Mouse (Mus musculus) retina, embryonic 14.5 days (tissue): ENCODE results near the gene Cd248.

ENCODE experiments used
- DNase-seq: peaks from one replicate; pipeline ENCODE4 v3.0.0-alpha.2; 2015; ENCODE audit warnings: low spot score

Gene Cd248

GRCm38 (mm10) chr19:5052166-5052822 is 15.6 kb upstream of the Cd248 start:
- DNase-seq = no peak

- DNase-seq = no peak
Observed at GRCm38 (mm10) chr19:5052853-5053252, 15.0 kb upstream of the Cd248 start.

DNA sequence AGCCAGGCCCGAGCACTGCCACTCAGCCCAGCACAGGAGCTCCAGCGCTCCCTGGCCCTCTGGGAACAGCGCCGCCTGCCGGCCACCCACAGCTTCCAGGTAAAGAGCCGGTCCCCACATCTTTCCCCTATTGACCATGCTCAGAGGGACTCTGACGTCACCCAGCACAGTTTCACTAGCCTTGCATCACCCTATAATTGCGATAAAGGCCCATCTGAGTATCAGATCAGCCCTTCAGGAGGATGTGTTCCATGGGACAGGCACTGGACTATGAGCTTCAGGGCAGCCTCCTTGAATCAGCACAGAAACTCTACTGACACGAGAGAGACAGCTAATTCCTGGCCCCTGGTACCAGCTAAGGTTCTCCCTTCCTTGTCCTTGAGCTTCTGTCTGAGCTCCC is 14.0 kb upstream of the Cd248 start:
- peak; percentile 77 for DNase-seq

DNA sequence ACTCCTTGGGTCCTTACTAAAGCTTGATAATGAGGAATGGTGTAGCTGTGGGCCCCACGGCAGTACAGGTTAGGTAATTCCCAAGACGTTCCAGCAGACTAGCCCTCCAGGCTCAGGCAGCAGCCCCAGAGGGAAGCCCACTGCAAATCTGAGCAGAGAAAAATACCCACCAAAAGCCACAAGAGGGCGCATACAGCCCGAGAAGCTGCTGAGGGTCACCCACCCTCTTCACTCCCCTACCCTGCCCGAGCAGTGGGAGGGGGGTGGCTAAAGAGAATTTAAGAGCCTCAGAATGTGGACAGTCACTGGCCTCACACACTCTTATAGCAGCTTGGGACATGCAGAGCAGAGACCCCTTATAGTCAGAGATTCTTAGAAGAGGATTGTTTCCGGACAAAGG is 11.6 kb upstream of the Cd248 start:
- peak; percentile 86 for DNase-seq

DNA sequence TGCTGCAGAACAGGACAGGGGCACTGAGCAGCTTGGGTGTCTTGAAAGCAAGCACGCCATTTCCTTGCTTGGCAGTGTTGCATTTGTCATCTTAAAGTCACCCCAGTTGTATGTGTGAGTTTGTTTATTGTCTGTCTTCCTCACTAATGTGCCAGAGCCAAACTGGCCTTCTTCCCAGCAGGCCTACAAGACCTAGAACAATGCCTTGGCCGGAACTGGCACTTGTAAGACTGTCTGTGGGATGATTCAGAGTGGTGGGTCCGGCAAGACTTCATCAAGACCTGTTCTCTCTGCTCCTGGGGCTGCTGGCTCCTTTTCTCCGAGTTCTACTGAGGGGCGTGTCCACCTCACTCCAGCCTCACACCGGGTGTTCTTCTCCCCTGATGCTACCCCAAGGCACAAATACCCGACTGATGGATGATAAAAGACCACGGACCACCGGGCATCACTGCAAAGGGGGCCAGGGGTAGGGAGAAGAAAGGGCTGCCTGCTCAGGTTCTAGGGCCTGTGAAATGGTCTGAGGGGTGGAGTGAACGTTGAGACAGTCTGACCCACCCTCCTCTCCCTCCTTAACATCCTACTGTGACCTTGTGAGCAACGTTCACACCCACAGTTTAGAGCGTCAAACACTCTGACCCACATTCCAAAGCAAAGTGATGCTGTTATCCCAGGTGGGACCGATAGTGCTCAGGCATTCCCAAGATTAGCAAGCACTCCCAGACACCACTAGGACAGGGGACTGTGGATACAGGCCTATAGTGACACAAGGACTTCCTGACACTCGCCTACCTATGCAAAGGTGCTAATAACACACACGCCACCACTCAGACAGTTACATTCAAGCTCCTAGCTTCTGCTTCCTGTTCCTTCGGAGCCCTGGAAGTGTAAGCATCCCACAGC is 9.8 kb upstream of the Cd248 start:
- DNase-seq = no peak

DNA sequence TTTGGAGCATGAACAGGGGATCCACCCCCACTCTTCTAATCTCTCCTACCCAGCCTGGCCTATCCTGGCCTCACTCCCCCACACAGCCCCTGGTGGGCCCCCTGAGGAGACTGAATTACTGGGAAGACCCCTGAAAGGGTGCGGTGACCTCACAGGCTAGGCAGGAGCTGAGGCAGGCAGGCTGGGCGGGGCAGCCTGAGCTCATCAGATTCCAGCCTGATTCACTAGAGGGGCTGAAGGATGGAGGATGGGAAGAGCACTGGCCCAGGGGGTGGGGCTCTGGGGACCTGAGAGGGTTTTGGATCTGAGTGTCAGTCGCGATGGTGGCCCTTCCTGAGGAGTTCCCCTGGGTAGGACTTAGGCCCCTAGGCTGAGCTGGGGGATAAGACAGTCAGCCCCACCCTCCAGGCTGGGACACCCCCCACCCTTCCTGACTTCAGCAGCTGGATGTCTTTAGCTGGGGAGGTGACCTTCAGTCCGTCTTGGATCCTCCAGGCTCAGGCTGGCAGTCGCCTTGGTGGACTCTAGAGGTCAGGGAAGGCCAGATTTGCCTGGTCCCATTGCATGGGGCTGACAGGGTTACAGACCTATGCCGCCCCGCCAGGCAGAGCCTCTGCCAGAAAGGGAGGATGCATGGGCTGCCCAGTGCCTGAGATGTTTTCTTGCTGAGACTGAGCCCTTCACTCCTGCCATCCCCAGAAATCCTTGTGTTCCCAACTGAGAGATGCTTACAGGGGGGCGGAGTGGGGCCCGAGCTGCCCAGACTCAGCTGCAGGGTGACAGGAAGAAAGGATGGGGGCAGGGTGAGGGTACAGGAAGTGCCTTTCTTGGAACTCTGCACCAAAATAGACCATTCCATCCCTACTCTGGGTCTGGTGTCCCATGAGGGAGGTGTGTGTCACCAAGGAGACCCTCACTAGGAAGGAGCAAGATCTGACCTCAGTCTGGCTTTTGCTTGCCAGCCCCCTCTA is 8.8 kb upstream of the Cd248 start:
- peak; percentile 47 for DNase-seq

- DNase-seq = no peak
Observed at GRCm38 (mm10) chr19:5060365-5061330, 7.2 kb upstream of the Cd248 start.

DNA sequence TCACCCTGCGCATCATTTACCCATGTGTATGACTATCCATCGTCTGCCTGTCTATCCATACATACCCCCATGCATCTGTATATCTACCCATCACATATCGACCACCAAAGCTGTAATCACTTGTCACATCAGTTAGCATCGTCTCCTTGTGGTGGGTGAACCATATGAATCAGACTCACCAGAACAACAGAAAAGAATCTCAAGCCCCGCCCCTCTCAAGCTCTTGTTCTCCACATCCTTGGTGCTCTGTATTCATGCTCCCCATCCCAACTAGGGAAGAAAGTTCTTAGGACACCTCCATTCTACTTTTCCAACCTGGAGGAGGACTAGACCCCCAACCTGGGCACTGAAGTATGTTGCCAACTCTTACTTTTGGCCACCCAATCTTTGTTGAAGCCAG is 5.8 kb upstream of the Cd248 start:
- DNase-seq = no peak

- no peak for DNase-seq
Observed at GRCm38 (mm10) chr19:5062446-5062845, 5.4 kb upstream of the Cd248 start.

DNA sequence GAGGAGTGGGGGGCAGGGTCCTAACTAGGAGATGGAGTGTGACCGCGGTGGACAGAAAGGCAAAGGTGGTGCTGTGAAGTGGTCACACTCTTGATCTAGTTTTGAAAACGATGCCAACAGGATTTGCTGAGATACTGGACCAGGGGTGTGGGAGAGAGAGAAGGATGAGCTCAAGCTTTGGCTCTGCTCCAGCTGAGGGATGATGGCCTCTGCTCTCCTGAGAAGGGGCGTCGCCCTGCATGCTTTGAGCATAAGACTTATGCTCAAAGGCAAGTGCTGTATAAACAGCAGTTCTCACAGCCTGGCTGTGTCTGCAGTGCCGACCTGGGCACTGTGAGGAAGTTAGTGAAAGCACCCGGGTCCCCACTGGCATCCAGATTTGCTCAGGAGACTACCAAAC is 2.8 kb upstream of the Cd248 start:
- no peak for DNase-seq

DNA sequence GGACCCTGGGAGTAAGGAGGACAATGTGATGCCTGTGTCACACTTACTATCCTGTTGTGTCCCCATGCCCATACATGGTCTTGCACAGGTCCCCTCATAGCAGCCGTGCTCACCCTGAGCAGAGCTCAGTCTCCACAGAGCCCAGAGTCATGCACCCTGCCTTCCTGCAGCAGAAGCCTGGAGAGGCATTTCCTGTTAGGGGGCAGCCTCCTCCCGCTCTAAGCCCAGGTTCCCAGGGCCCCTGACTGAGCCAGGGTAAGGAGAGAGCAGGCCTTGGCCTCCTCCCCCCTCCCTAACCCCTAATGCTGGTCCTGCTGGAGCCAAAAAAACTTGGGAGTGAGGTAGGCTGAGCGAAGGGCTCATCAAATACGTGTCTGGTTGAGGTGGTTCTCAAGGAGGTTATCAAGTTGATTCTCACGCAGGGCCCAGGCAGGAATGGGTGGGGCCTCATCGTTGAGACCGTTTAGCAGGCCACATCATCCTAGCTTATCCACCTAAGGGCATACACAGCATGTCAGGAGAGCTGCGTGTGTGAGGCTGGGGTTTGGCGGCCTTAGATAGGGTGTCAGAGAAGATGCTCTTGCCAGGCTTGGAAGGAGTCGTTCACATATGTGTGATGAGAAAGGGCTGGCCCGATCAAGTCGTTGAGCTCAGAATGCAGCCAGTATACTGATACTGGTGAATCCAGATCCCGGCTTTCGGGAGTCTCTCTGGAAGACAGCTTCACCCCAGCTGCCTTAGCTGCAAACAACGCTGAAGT is 658 bp upstream of the Cd248 start:
- no peak for DNase-seq

DNA sequence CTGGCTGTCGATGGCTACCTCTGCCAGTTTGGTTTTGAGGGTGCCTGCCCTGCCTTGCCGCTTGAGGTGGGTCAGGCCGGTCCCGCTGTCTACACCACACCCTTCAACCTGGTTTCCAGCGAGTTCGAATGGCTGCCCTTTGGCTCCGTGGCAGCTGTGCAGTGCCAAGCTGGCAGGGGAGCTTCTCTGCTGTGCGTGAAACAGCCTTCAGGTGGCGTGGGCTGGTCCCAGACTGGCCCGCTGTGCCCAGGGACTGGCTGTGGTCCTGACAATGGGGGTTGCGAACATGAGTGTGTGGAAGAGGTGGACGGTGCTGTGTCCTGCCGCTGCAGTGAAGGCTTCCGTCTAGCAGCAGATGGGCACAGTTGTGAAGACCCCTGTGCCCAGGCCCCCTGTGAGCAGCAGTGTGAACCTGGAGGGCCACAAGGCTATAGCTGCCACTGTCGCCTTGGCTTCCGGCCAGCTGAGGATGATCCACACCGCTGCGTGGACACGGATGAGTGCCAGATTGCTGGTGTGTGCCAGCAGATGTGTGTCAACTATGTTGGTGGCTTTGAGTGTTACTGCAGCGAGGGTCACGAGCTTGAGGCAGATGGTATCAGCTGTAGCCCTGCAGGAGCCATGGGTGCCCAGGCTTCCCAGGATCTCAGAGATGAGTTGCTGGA is 824 bp downstream of the Cd248 start:
- DNase-seq = no peak

GRCm38 (mm10) chr19:5069486-5069885 is 1.6 kb downstream of the Cd248 start:
- DNase-seq = no peak

DNA sequence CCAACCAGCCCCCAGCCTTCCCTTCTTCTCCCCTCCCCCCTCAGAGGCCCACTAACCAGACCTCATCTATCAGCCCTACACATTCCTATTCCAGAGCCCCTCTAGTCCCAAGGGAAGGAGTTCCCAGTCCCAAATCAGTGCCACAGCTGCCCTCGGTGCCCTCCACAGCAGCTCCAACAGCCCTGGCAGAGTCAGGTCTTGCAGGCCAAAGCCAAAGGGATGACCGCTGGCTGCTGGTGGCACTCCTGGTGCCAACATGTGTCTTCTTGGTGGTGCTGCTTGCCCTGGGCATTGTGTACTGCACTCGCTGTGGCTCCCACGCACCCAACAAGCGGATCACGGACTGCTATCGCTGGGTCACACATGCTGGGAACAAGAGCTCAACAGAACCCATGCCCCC is 2.1 kb downstream of the Cd248 start:
- no peak for DNase-seq

DNA sequence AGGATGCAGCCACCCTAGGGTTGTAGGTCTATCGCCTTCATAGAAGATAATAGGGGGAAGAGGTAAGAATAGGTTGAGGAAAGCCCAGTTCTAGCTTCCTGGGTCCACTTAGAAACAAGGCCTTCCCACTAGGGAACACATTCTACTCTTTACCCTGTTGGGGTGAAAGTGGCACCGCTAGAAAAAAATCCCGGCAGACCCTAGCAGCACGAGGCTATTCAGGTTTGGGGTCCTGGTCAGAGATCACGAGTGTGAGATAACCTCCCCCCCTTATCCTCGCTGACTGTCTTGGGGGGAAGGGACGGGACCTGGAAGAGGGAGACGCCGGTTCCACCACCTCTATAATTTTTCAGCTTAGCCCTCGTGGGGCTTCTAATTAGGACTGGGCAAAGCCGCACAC is 3.2 kb downstream of the Cd248 start:
- DNase-seq = no peak

- peak; percentile 85 for DNase-seq
Observed at GRCm38 (mm10) chr19:5071545-5072369, 3.9 kb downstream of the Cd248 start.

GRCm38 (mm10) chr19:5072389-5073019 is 4.6 kb downstream of the Cd248 start:
- no peak for DNase-seq

DNA sequence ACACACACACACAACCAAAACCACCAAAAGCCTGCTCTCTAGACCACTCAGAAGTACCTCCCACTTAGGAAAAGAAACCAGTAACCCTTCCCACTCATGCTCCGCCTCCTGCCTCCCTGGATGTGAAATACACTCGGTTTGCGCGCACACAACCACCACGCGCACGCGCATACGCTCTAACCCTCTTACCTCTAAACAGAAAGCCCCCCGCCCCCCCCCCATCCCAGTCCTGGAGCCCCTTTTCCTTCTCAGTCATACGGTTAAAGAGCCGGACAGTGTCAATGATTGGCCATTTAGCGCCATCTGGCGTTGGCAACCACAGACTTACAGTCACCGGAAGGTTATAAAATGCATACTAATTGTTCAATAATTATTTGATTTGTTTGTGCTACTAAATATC is 5.2 kb downstream of the Cd248 start:
- peak; percentile 86 for DNase-seq
